Mouse (Mus musculus) cerebellum, postnatal 36 days (tissue): ENCODE results near the gene Btbd35f20.
"Not testable (repeated sequence)": the region's sequence is repeated elsewhere in the genome, so short reads cannot be mapped to it uniquely, and the experiment has no call there.

ENCODE experiments used
- DNase-seq, 2 experiments: peaks; one replicate each; pipeline ENCODE4 v3.0.0; 2021 to 2022; ENCODE audit warnings: mixed read lengths in 2 of 2

Btbd35f20 gene

GRCm38 (mm10) chrX:4291145-4291544 lies at the start of gene Btbd35f20:
Btbd35f20 (minus strand) TSS chrX:4291245.
- DNase-seq: not testable (repeated sequence)
